Mouse (Mus musculus) liver, embryonic 14.5 days (tissue): ENCODE data around the gene Krt6b. TPM values are rescaled to one million over a fixed set of nuclear protein-coding genes. Genes with fewer than 3 reads are reported as not detected.

Experiments used
- ATAC-seq: fragments of 200-750 bp; cut with Nextera tagmentation; 2 replicates; pipeline ENCODE4 v1.8.0; 2017; ENCODE audit warnings: moderate number of reproducible peaks, mild to moderate bottlenecking, moderate library complexity; ENCODE audit not compliant: insufficient read depth
- DNase-seq, 3 experiments: peaks; one replicate each; pipeline ENCODE4 v3.0.0-alpha.2; 2012 to 2013; ENCODE audit warnings: low read depth in 3 of 3, low spot score in 3 of 3
- H3K27ac ChIP-seq: fragments of 300-500 bp; sonication (generic); 2 replicates; pipeline ENCODE4 v1.5.1; 2014; ENCODE audit warnings: moderate library complexity, mild to moderate bottlenecking, control low read depth, inconsistent platforms
- H3K27me3 ChIP-seq: fragments of 300-500 bp; sonication (generic); 2 replicates; pipeline ENCODE4 v1.6.1; 2014; ENCODE audit warnings: mild to moderate bottlenecking, low read length, moderate library complexity; ENCODE audit not compliant: control insufficient read depth, insufficient read depth
- H3K36me3 ChIP-seq: fragments of 300-500 bp; sonication (generic); replicated peaks from 2 replicates; pipeline ENCODE4 v1.6.1; 2014; ENCODE audit warnings: low read depth; ENCODE audit not compliant: control insufficient read depth, insufficient read depth
- H3K4me1 ChIP-seq, 2 experiments: fragments of 200-500 bp in 1 of 2; fragments of 300-500 bp in 1 of 2; sonication (generic) in 1 of 2; replicated peaks; 2 replicates each; pipeline ENCODE4 v1.6.1; 2012 to 2014; ENCODE audit warnings: antibody characterized with exemption in 1 of 2, inconsistent platforms in 1 of 2, low read length in 1 of 2; ENCODE audit not compliant: control insufficient read depth in 2 of 2, insufficient read depth in 2 of 2
- H3K4me2 ChIP-seq: fragments of 300-500 bp; sonication (generic); 2 replicates; pipeline ENCODE4 v1.6.1; 2014; ENCODE audit warnings: low read depth, mild to moderate bottlenecking, control low read depth, moderate library complexity
- H3K4me3 ChIP-seq, 2 experiments: fragments of 200-500 bp in 1 of 2; fragments of 300-500 bp in 1 of 2; sonication (generic) in 1 of 2; 2 replicates each; pipeline ENCODE4 v1.5.1; 2012 to 2014; ENCODE audit warnings: low read depth in 2 of 2, low read length in 2 of 2, mild to moderate bottlenecking in 2 of 2, control low read depth in 1 of 2, inconsistent platforms in 1 of 2, moderate library complexity in 1 of 2; ENCODE audit not compliant: insufficient read depth in 1 of 2
- H3K9ac ChIP-seq: fragments of 300-500 bp; sonication (generic); replicated peaks from 2 replicates; pipeline ENCODE4 v1.6.1; 2014; ENCODE audit warnings: mild to moderate bottlenecking, control low read depth, moderate library complexity
- H3K9me3 ChIP-seq: fragments of 300-500 bp; sonication (generic); 2 replicates; pipeline ENCODE4 v1.6.1; 2016; ENCODE audit warnings: low read length, mixed read lengths; ENCODE audit not compliant: control insufficient read depth
- CTCF ChIP-seq: IDR thresholded peaks from 2 replicates; pipeline ENCODE4 v1.5.1; 2016; ENCODE audit warnings: antibody characterized with exemption, low read depth, control low read depth
- EP300 ChIP-seq: IDR thresholded peaks from 2 replicates; pipeline ENCODE4 v1.6.1; 2016; ENCODE audit warnings: antibody characterized with exemption, low read depth
- WGBS: fragments of 180-500 bp; shearing (Covaris S2); extraction: QIAGEN DNeasy Blood & Tissue Kit; methylation state at CpG from one replicate; pipeline ENCODE4 v1.1.7; 2014; ENCODE audit not compliant: insufficient replicate concordance; 5-methylcytosine and 5-hydroxymethylcytosine counted together
- microRNA-seq: library from miRNA; unstranded; fragments of <30 nt; microRNA quantifications from one replicate; pipeline ENCODE4, GENCODE M21; 2016
- polyA plus RNA-seq, 2 experiments: library from polyadenylated mRNA; depleted of rRNA in 1 of 2; stranded (reverse) in 1 of 2; unstranded in 1 of 2; fragments of >200 nt; fragmentation: Nextera tagmentation in 1 of 2; extraction: Ambion mirVana in 1 of 2; gene quantifications; 2 replicates each; pipeline versions ENCODE4 v1.2.1 to v1.2.3; 2012 to 2014

Krt6b gene
- polyA plus RNA-seq, 2 experiments: not detected

DNA sequence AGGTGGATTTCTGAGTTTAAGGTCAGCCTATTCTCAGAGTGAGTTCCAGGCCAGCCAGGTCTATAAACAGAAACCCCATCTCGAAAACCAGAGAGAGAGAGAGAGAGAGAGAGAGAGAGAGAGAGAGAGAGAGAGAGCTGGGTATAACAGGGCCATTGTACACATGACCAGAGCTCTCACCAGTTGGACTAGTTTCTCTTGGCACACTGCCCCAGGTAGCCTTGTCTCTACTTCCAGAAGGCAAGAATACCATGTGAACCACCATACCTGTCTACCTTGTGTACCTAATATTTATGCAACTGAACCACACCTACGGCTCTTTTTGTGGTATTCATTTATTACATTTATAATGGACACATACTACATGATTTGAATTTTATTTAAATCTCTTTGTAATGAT is 8.1 kb upstream of the Krt6b start:
- Histone ChIP-seq H3K27me3 (no peaks in the 10 kb centered on the region), H3K4me3 (no peak overlapping the region), H3K27ac (no peak overlapping the region), H3K9ac (no peak overlapping the region), H3K4me2 (no peak overlapping the region), H3K36me3 (no peaks in the 10 kb centered on the region), H3K9me3 (no peaks in the 10 kb centered on the region), H3K4me1 (no peaks in the 10 kb centered on the region)
- no peak for TF ChIP-seq EP300
- no peak for TF ChIP-seq CTCF
- WGBS: 41% methylated on average over 2 of the region's 2 CpGs
- no peak for DNase-seq
- ATAC-seq: no peak

GRCm38 (mm10) chr15:101675978-101676377 is 4.1 kb downstream of the Krt6b start:
- H3K4me1 ChIP-seq: no peaks in the 10 kb centered on the region
- no peaks in the 10 kb centered on the region for H3K9me3 ChIP-seq
- no peaks in the 10 kb centered on the region for H3K27me3 ChIP-seq
- no peak for DNase-seq
- no peak overlapping the region for H3K27ac ChIP-seq
- no peaks in the 10 kb centered on the region for H3K36me3 ChIP-seq
- no peak for ATAC-seq
- TF ChIP-seq EP300: no peak
- TF ChIP-seq CTCF: no peak
- no peak overlapping the region for H3K4me2 ChIP-seq
- H3K4me3 ChIP-seq: no peak overlapping the region
- WGBS: 35% methylated on average over 1 of the region's 1 CpGs
- H3K9ac ChIP-seq: no peak overlapping the region

GRCm38 (mm10) chr15:101652736-101653265 is 27.3 kb downstream of the Krt6b start:
- Histone ChIP-seq H3K9me3 (no peaks in the 10 kb centered on the region), H3K4me2 (no peak overlapping the region), H3K9ac (no peak overlapping the region), H3K4me3 (no peak overlapping the region), H3K27me3 (no peaks in the 10 kb centered on the region), H3K27ac (no peak overlapping the region), H3K4me1 (no peaks in the 10 kb centered on the region), H3K36me3 (no peaks in the 10 kb centered on the region)
- TF ChIP-seq CTCF: no peak
- no peak for TF ChIP-seq EP300
- DNase-seq (no peak), ATAC-seq (no peak)
- WGBS: 64% methylated on average over 5 of the region's 5 CpGs

GRCm38 (mm10) chr15:101647280-101647679 is 32.8 kb downstream of the Krt6b start, which contains the start of gene Gm5478:
Gene Gm5478, minus strand, starts transcription at chr15:101647380.
- no peak within 1 kb of the TSS for H3K4me3 ChIP-seq
- no peak within 1 kb of the TSS for H3K9ac ChIP-seq
- H3K27ac ChIP-seq: no peak within 1 kb of the TSS
- H3K4me2 ChIP-seq: no peak within 1 kb of the TSS
- H3K36me3 ChIP-seq: no peaks in the 10 kb centered on the region
- 56% methylated on average over 3 of the region's 3 CpGs for whole genome bisulfite sequencing
- TF ChIP-seq EP300: no peak
- TF ChIP-seq CTCF: no peak
- no peaks in the 10 kb centered on the region for H3K9me3 ChIP-seq
- H3K4me1 ChIP-seq: no peaks in the 10 kb centered on the region
- H3K27me3 ChIP-seq: no peaks in the 10 kb centered on the region
- DNase-seq (no peak), ATAC-seq (no peak)

GRCm38 (mm10) chr15:101627884-101628283 is 52.2 kb downstream of the Krt6b start, which contains the start of gene Gm5414:
Gene Gm5414, minus strand, starts transcription at chr15:101628188.
- no peaks in the 10 kb centered on the region for H3K9me3 ChIP-seq
- H3K9ac ChIP-seq: no peak within 1 kb of the TSS
- no peak within 1 kb of the TSS for H3K4me2 ChIP-seq
- no peaks in the 10 kb centered on the region for H3K36me3 ChIP-seq
- no peak within 1 kb of the TSS for H3K27ac ChIP-seq
- DNase-seq (no peak), ATAC-seq (no peak)
- no peak for TF ChIP-seq CTCF
- no peak for TF ChIP-seq EP300
- no peaks in the 10 kb centered on the region for H3K4me1 ChIP-seq
- 44% methylated on average over 2 of the region's 2 CpGs for WGBS
- H3K4me3 ChIP-seq: no peak within 1 kb of the TSS
- no peaks in the 10 kb centered on the region for H3K27me3 ChIP-seq

Small RNAs within 50 kb of the gene (microRNA-seq; reads per million reads assigned to microRNA genes)
- not detected for gene Gm44323
- gene Gm44342: not detected
- not detected for gene Gm44383
- not detected for gene Gm44479

Other genes with a start within 250 kb of the Krt6b start
- not detected in 2 replicates for gene Krt87, start 241.5 kb downstream of the Krt6b start, polyA plus RNA-seq (2012; rRNA removed)
- gene Krt87, start 241.5 kb downstream of the Krt6b start, polyA plus RNA-seq (2014; fragmentation: Nextera tagmentation; extraction: Ambion mirVana): not detected in 2 replicates
- not detected in 2 replicates for gene Krt88, start 232.5 kb downstream of the Krt6b start, polyA plus RNA-seq (2012; rRNA removed)
- gene Krt88, start 232.5 kb downstream of the Krt6b start, polyA plus RNA-seq (2014; fragmentation: Nextera tagmentation; extraction: Ambion mirVana): not detected in 2 replicates
- gene Krt81, start 216.5 kb downstream of the Krt6b start, polyA plus RNA-seq (2012; rRNA removed): not detected in 2 replicates
- gene Krt81, start 216.5 kb downstream of the Krt6b start, polyA plus RNA-seq (2014; fragmentation: Nextera tagmentation; extraction: Ambion mirVana): not detected in 2 replicates
- not detected in 2 replicates for gene Krt86, start 206.8 kb downstream of the Krt6b start, polyA plus RNA-seq (2012; rRNA removed)
- not detected in 2 replicates for gene Krt86, start 206.8 kb downstream of the Krt6b start, polyA plus RNA-seq (2014; fragmentation: Nextera tagmentation; extraction: Ambion mirVana)
- 0.03 TPM in 1 of 2 replicates, not detected in the other for gene Krt83, start 188.8 kb downstream of the Krt6b start, polyA plus RNA-seq (2012; rRNA removed)
- gene Krt83, start 188.8 kb downstream of the Krt6b start, polyA plus RNA-seq (2014; fragmentation: Nextera tagmentation; extraction: Ambion mirVana): 0.30 TPM in 1 of 2 replicates, not detected in the other
- not detected in 2 replicates for gene Gm49425, start 163.0 kb downstream of the Krt6b start, polyA plus RNA-seq (2012; rRNA removed)
- not detected in 2 replicates for gene Gm49425, start 163.0 kb downstream of the Krt6b start, polyA plus RNA-seq (2014; fragmentation: Nextera tagmentation; extraction: Ambion mirVana)
- not detected in 2 replicates for gene Krt84, start 147.5 kb downstream of the Krt6b start, polyA plus RNA-seq (2012; rRNA removed)
- gene Krt84, start 147.5 kb downstream of the Krt6b start, polyA plus RNA-seq (2014; fragmentation: Nextera tagmentation; extraction: Ambion mirVana): not detected in 2 replicates
- gene Krt82, start 129.6 kb downstream of the Krt6b start, polyA plus RNA-seq (2012; rRNA removed): not detected in 2 replicates
- gene Krt82, start 129.6 kb downstream of the Krt6b start, polyA plus RNA-seq (2014; fragmentation: Nextera tagmentation; extraction: Ambion mirVana): not detected in 2 replicates
- gene Krt90, start 117.3 kb downstream of the Krt6b start, polyA plus RNA-seq (2012; rRNA removed): not detected in 2 replicates
- gene Krt90, start 117.3 kb downstream of the Krt6b start, polyA plus RNA-seq (2014; fragmentation: Nextera tagmentation; extraction: Ambion mirVana): not detected in 2 replicates
- gene Krt75, start 106.4 kb downstream of the Krt6b start, polyA plus RNA-seq (2012; rRNA removed): not detected in 2 replicates
- not detected in 2 replicates for gene Krt75, start 106.4 kb downstream of the Krt6b start, polyA plus RNA-seq (2014; fragmentation: Nextera tagmentation; extraction: Ambion mirVana)
- gene Gm5414, start 52.1 kb downstream of the Krt6b start, polyA plus RNA-seq (2012; rRNA removed): not detected in 2 replicates
- gene Gm5414, start 52.1 kb downstream of the Krt6b start, polyA plus RNA-seq (2014; fragmentation: Nextera tagmentation; extraction: Ambion mirVana): not detected in 2 replicates
- gene Gm5478, start 32.9 kb downstream of the Krt6b start, polyA plus RNA-seq (2012; rRNA removed): not detected in 2 replicates
- not detected in 2 replicates for gene Gm5478, start 32.9 kb downstream of the Krt6b start, polyA plus RNA-seq (2014; fragmentation: Nextera tagmentation; extraction: Ambion mirVana)
- 0.01 TPM in 1 of 2 replicates, not detected in the other for gene Krt6a, start 14.0 kb upstream of the Krt6b start, polyA plus RNA-seq (2012; rRNA removed)
- not detected in 2 replicates for gene Krt6a, start 14.0 kb upstream of the Krt6b start, polyA plus RNA-seq (2014; fragmentation: Nextera tagmentation; extraction: Ambion mirVana)
- 0.36 and 0.45 TPM in 2 replicates for gene Krt5, start 32.6 kb upstream of the Krt6b start, polyA plus RNA-seq (2012; rRNA removed)
- gene Krt5, start 32.6 kb upstream of the Krt6b start, polyA plus RNA-seq (2014; fragmentation: Nextera tagmentation; extraction: Ambion mirVana): not detected in 2 replicates
- not detected in 2 replicates for gene Krt71, start 62.8 kb upstream of the Krt6b start, polyA plus RNA-seq (2012; rRNA removed)
- not detected in 2 replicates for gene Krt71, start 62.8 kb upstream of the Krt6b start, polyA plus RNA-seq (2014; fragmentation: Nextera tagmentation; extraction: Ambion mirVana)
- gene Krt72, start 106.2 kb upstream of the Krt6b start, polyA plus RNA-seq (2012; rRNA removed): not detected in 2 replicates
- not detected in 2 replicates for gene Krt72, start 106.2 kb upstream of the Krt6b start, polyA plus RNA-seq (2014; fragmentation: Nextera tagmentation; extraction: Ambion mirVana)
- gene Krt73, start 122.1 kb upstream of the Krt6b start, polyA plus RNA-seq (2012; rRNA removed): not detected in 2 replicates
- not detected in 2 replicates for gene Krt73, start 122.1 kb upstream of the Krt6b start, polyA plus RNA-seq (2014; fragmentation: Nextera tagmentation; extraction: Ambion mirVana)
- not detected in 2 replicates for gene Krt2, start 137.9 kb upstream of the Krt6b start, polyA plus RNA-seq (2012; rRNA removed)
- not detected in 2 replicates for gene Krt2, start 137.9 kb upstream of the Krt6b start, polyA plus RNA-seq (2014; fragmentation: Nextera tagmentation; extraction: Ambion mirVana)
- gene Krt1, start 170.5 kb upstream of the Krt6b start, polyA plus RNA-seq (2012; rRNA removed): 0.02 and 0.04 TPM in 2 replicates
- gene Krt1, start 170.5 kb upstream of the Krt6b start, polyA plus RNA-seq (2014; fragmentation: Nextera tagmentation; extraction: Ambion mirVana): not detected in 2 replicates
- 0.01 TPM in 2 replicates for gene Krt77, start 189.4 kb upstream of the Krt6b start, polyA plus RNA-seq (2012; rRNA removed)
- gene Krt77, start 189.4 kb upstream of the Krt6b start, polyA plus RNA-seq (2014; fragmentation: Nextera tagmentation; extraction: Ambion mirVana): not detected in 2 replicates
- gene Krt76, start 212.6 kb upstream of the Krt6b start, polyA plus RNA-seq (2012; rRNA removed): not detected in 2 replicates
- gene Krt76, start 212.6 kb upstream of the Krt6b start, polyA plus RNA-seq (2014; fragmentation: Nextera tagmentation; extraction: Ambion mirVana): not detected in 2 replicates
- 0.06 and 0.11 TPM in 2 replicates for gene Krt4, start 244.4 kb upstream of the Krt6b start, polyA plus RNA-seq (2012; rRNA removed)
- not detected in 2 replicates for gene Krt4, start 244.4 kb upstream of the Krt6b start, polyA plus RNA-seq (2014; fragmentation: Nextera tagmentation; extraction: Ambion mirVana)